Mouse (Mus musculus) liver, adult 2 months (tissue): Measurements from ENCODE around the gene Clic4. TPM values are rescaled to one million over a fixed set of nuclear protein-coding genes. Genes with fewer than 3 reads are reported as not detected.
A peak's percentile ranks its signal among the peaks of the same experiment; 100 is the strongest.

ENCODE experiments used
- DNase-seq: peaks from one replicate; pipeline ENCODE4 v3.0.0-alpha.2; 2011; ENCODE audit warnings: low read depth, low spot score; ENCODE audit errors: extremely low read depth
- H3K27ac ChIP-seq: fragments of 200-500 bp; replicated peaks from 2 replicates; pipeline ENCODE4 v1.5.1; 2012; ENCODE audit warnings: low read depth, mild to moderate bottlenecking, control low read depth, inconsistent platforms, low read length; ENCODE audit not compliant: insufficient read depth
- H3K27me3 ChIP-seq: fragments of 200-500 bp; 2 replicates; pipeline ENCODE4 v1.6.1; 2012; ENCODE audit warnings: mild to moderate bottlenecking, moderate library complexity, low read length, inconsistent platforms; ENCODE audit not compliant: control insufficient read depth, insufficient read depth
- H3K36me3 ChIP-seq: fragments of 200-500 bp; 2 replicates; pipeline ENCODE4 v1.6.1; 2012; ENCODE audit warnings: low read length, inconsistent platforms; ENCODE audit not compliant: control insufficient read depth, insufficient read depth
- H3K4me1 ChIP-seq: fragments of 200-500 bp; 2 replicates; pipeline ENCODE4 v1.6.1; 2011; ENCODE audit warnings: low read length; ENCODE audit not compliant: control insufficient read depth, insufficient read depth
- H3K4me3 ChIP-seq: fragments of 200-500 bp; 2 replicates; pipeline ENCODE4 v1.5.1; 2011; ENCODE audit warnings: low read depth, mild to moderate bottlenecking, control low read depth, low read length, moderate library complexity; ENCODE audit not compliant: insufficient read depth
- H3K79me2 ChIP-seq: fragments of 200-500 bp; 2 replicates; pipeline ENCODE4 v1.6.1; 2012; ENCODE audit warnings: inconsistent platforms, mild to moderate bottlenecking, low read length, moderate library complexity; ENCODE audit not compliant: control insufficient read depth, insufficient read depth
- H3K9ac ChIP-seq: fragments of 200-500 bp; 2 replicates; pipeline ENCODE4 v1.6.1; 2012; ENCODE audit warnings: low read depth, mild to moderate bottlenecking, control low read depth, inconsistent platforms, low read length
- CTCF ChIP-seq: fragments of 200-500 bp; IDR thresholded peaks from 2 replicates; pipeline ENCODE4 v1.5.1; 2011; ENCODE audit warnings: low read depth, low read length, control low read depth
- POLR2A ChIP-seq: fragments of 200-500 bp; IDR thresholded peaks from 2 replicates; pipeline ENCODE4 v1.6.1; 2011; ENCODE audit warnings: low read length, control low read depth; ENCODE audit not compliant: insufficient read depth; ENCODE audit errors: extremely low read depth
- WGBS: fragments of 180-500 bp; shearing (Covaris S2); methylation state at CpG from one replicate; pipeline ENCODE4 v1.1.7; 2018; 5-methylcytosine and 5-hydroxymethylcytosine counted together
- polyA plus RNA-seq: library from polyadenylated mRNA; depleted of rRNA; stranded (reverse); fragments of >200 nt; gene quantifications from 2 replicates; pipeline ENCODE4 v1.2.3, GENCODE M21; 2012
- total RNA-seq: library from RNA; depleted of rRNA; stranded (reverse); fragments of >200 nt; gene quantifications from 2 replicates; pipeline ENCODE4 v1.2.3, GENCODE M21; 2014

Clic4 gene
- total and polyA plus RNA-seq, 2 experiments: 23.0 to 30.8 TPM

DNA sequence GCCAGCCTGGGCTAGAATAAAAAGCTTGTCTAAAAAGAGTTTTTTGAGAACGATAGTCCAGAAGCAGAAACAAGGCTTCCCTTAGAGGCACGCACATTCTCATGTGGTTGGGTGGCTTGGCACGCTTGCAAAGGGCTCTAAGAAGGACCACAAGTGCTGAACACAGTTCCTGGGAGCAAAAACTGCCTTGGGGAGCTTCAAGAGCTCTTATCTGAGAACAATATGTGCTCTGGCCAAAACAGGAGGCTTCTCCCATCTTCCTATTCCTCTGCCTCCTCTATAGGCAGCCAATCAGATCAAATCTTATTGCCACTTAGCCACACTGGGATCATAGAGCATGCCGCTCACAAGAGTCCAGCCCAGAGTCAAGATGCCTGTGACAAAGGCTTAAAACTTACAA lies 18.3 kb downstream of the Clic4 start:
- Histone ChIP-seq H3K4me1 (peaks cover 44% of the 10 kb centered on the region), H3K27me3 (no peaks in the 10 kb centered on the region), H3K79me2 (peaks cover 60% of the 10 kb centered on the region), H3K36me3 (no peaks in the 10 kb centered on the region; the same call in 1 of the 2 replicates), H3K27ac (peak overlapping the region; percentile 78), H3K9ac (no peak overlapping the region), H3K4me3 (no peak overlapping the region)
- WGBS: 68% methylated on average over 4 of the region's 4 CpGs
- DNase-seq: no peak
- TF ChIP-seq POLR2A (no peak), CTCF (no peak)

- WGBS: 51% methylated on average over 12 of the region's 12 CpGs
- Histone ChIP-seq H3K9ac (no peak overlapping the region), H3K36me3 (no peaks in the 10 kb centered on the region; the same call in 1 of the 2 replicates), H3K27me3 (no peaks in the 10 kb centered on the region), H3K27ac (peak overlapping the region; percentile 78), H3K79me2 (peaks cover 60% of the 10 kb centered on the region), H3K4me3 (no peak overlapping the region), H3K4me1 (peaks cover 39% of the 10 kb centered on the region)
- DNase-seq: peak; percentile 62
- TF ChIP-seq POLR2A (no peak), CTCF (no peak)
Measured at GRCm38 (mm10) chr4:135253239-135254039, 19.2 kb downstream of the Clic4 start.

DNA sequence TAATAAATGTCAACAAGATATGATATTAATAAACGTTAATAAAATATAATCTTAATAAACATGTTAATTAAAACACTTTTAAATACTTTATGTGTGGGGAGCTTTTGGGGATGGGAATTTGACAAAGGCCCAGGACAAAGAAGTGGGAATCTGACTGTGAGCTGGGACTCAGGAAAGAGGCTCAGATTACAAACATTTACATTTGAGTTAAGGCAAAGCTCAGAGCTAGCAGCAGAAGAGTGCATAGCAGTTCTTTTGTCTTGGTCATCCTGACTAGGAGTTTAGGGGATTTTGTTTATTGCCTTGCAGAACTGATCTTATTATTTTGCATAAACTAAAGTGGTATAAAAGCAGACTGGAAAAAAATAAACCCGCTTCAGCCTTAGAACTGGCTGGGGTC lies 20.8 kb downstream of the Clic4 start:
- H3K79me2 ChIP-seq: peaks cover 50% of the 10 kb centered on the region
- 70% methylated on average over 2 of the region's 2 CpGs for WGBS
- TF ChIP-seq POLR2A (no peak), CTCF (no peak)
- peaks cover 42% of the 10 kb centered on the region for H3K4me1 ChIP-seq
- no peaks in the 10 kb centered on the region for H3K36me3 ChIP-seq
- no peak overlapping the region for H3K4me3 ChIP-seq
- H3K27me3 ChIP-seq: no peaks in the 10 kb centered on the region
- H3K27ac ChIP-seq: no peak overlapping the region
- H3K9ac ChIP-seq: no peak overlapping the region
- DNase-seq: no peak

GRCm38 (mm10) chr4:135248250-135249018 lies 24.2 kb downstream of the Clic4 start:
- DNase-seq: no peak
- Histone ChIP-seq H3K4me3 (no peak overlapping the region), H3K27me3 (no peaks in the 10 kb centered on the region), H3K4me1 (peaks cover 38% of the 10 kb centered on the region), H3K79me2 (peaks cover 54% of the 10 kb centered on the region), H3K27ac (peak overlapping the region; percentile 51), H3K9ac (peak overlapping the region; percentile 31), H3K36me3 (no peaks in the 10 kb centered on the region)
- no peak for TF ChIP-seq CTCF
- no peak for TF ChIP-seq POLR2A
- 39% methylated on average over 9 of the region's 9 CpGs for WGBS

- 39% methylated on average over 23 of the region's 23 CpGs for WGBS
- H3K27ac ChIP-seq: peak overlapping the region; percentile 88
- H3K36me3 ChIP-seq: no peaks in the 10 kb centered on the region
- H3K27me3 ChIP-seq: no peaks in the 10 kb centered on the region
- DNase-seq: peak; percentile 53
- peaks cover 45% of the 10 kb centered on the region for H3K79me2 ChIP-seq
- TF ChIP-seq CTCF: no peak
- peaks cover 39% of the 10 kb centered on the region for H3K4me1 ChIP-seq
- no peak overlapping the region for H3K4me3 ChIP-seq
- peak overlapping the region; percentile 39 for H3K9ac ChIP-seq
Measured at GRCm38 (mm10) chr4:135246866-135247756, 25.5 kb downstream of the Clic4 start.
